Mouse (Mus musculus) urinary bladder, postnatal 36 days (tissue): Measurements from ENCODE around the gene Dgki.
A peak's percentile ranks its signal among the peaks of the same experiment; 100 is the strongest.

Experiments
- DNase-seq, 2 experiments: peaks; one replicate each; pipeline ENCODE4 v3.0.0; 2022; ENCODE audit warnings: low spot score in 2 of 2, mixed read lengths in 1 of 2

Dgki gene

GRCm38 (mm10) chr6:37299562-37300390 lies at the start of gene Dgki:
Dgki (minus strand) TSS chr6:37300184.
- DNase-seq, result peak; percentile 4 to 10

- no peak for DNase-seq
Observed at GRCm38 (mm10) chr6:37347606-37348005, 47.6 kb upstream of the Dgki start.

GRCm38 (mm10) chr6:37338055-37338454 lies 38.1 kb upstream of the Dgki start:
- DNase-seq, result no peak

GRCm38 (mm10) chr6:37336831-37337260 lies 36.9 kb upstream of the Dgki start:
- DNase-seq, result no peak

GRCm38 (mm10) chr6:37336381-37336780 lies 36.4 kb upstream of the Dgki start:
- no peak for DNase-seq

- DNase-seq, result no peak
Observed at GRCm38 (mm10) chr6:37332846-37333245, 32.9 kb upstream of the Dgki start.

GRCm38 (mm10) chr6:37329901-37330864 lies 30.2 kb upstream of the Dgki start:
- no peak for DNase-seq

- DNase-seq, result no peak
Observed at GRCm38 (mm10) chr6:37329376-37329775, 29.4 kb upstream of the Dgki start.

GRCm38 (mm10) chr6:37328671-37329070 lies 28.7 kb upstream of the Dgki start:
- no peak for DNase-seq

- DNase-seq, result no peak
Observed at GRCm38 (mm10) chr6:37327519-37327918, 27.5 kb upstream of the Dgki start.

GRCm38 (mm10) chr6:37326603-37326955 lies 26.6 kb upstream of the Dgki start:
- peak in 1 of 2 experiments; percentile 17 for DNase-seq

GRCm38 (mm10) chr6:37325906-37326602 lies 26.1 kb upstream of the Dgki start:
- DNase-seq, result no peak

- DNase-seq, result no peak
Observed at GRCm38 (mm10) chr6:37325076-37325475, 25.1 kb upstream of the Dgki start.

- no peak for DNase-seq
Observed at GRCm38 (mm10) chr6:37322641-37323040, 22.7 kb upstream of the Dgki start.

- DNase-seq, result no peak
Observed at GRCm38 (mm10) chr6:37322088-37322487, 22.1 kb upstream of the Dgki start.

- DNase-seq, result no peak
Observed at GRCm38 (mm10) chr6:37317904-37318303, 17.9 kb upstream of the Dgki start.

GRCm38 (mm10) chr6:37315440-37315839 lies 15.5 kb upstream of the Dgki start:
- DNase-seq, result no peak

GRCm38 (mm10) chr6:37310601-37311000 lies 10.6 kb upstream of the Dgki start:
- DNase-seq, result no peak

- no peak for DNase-seq
Observed at GRCm38 (mm10) chr6:37306616-37307015, 6.6 kb upstream of the Dgki start.

GRCm38 (mm10) chr6:37300492-37300891 lies 508 bp upstream of the Dgki start:
- no peak for DNase-seq

- no peak for DNase-seq
Observed at GRCm38 (mm10) chr6:37298982-37299381, 1.0 kb downstream of the Dgki start.
